Mouse (Mus musculus) G1E (cell line): ENCODE results near the gene Ferd3l. TPM values are rescaled to one million over a fixed set of nuclear protein-coding genes. Genes with fewer than 3 reads are reported as not detected.

Source experiments
- ATAC-seq: 2 replicates; pipeline ENCODE4 v1.8.0; 2016; ENCODE audit warnings: mild to moderate bottlenecking; ENCODE audit not compliant: insufficient number of reproducible peaks, poor library complexity, low FRiP score, severe bottlenecking; ENCODE audit errors: extremely low read depth
- DNase-seq: peaks from one replicate; pipeline ENCODE4 v3.0.0; 2012; ENCODE audit warnings: low spot score
- H3K27me3 ChIP-seq: 2 replicates; pipeline ENCODE4 v1.6.1; 2012; ENCODE audit warnings: mild to moderate bottlenecking, low read length, inconsistent platforms; ENCODE audit not compliant: insufficient read depth
- H3K36me3 ChIP-seq: replicated peaks from 2 replicates; pipeline ENCODE3; 2012; ENCODE audit warnings: mild to moderate bottlenecking, inconsistent platforms
- H3K4me1 ChIP-seq: 2 replicates; pipeline ENCODE4 v1.6.1; 2012; ENCODE audit warnings: low read depth, low read length, inconsistent platforms, mixed read lengths; ENCODE audit not compliant: insufficient read depth
- H3K4me3 ChIP-seq: 2 replicates; pipeline ENCODE4 v1.5.1; 2012; ENCODE audit warnings: low read depth, mild to moderate bottlenecking, inconsistent platforms, low read length, moderate library complexity, mixed read lengths
- H3K9me3 ChIP-seq: replicated peaks from 2 replicates; pipeline ENCODE4 v1.6.1; 2012; ENCODE audit warnings: inconsistent platforms
- CTCF ChIP-seq: IDR thresholded peaks from 2 replicates; pipeline ENCODE4 v1.5.1; 2012; ENCODE audit warnings: low read depth, low read length, inconsistent platforms, mixed read lengths
- GATA1 ChIP-seq: IDR thresholded peaks from 2 replicates; pipeline ENCODE4 v1.6.1; 2012; ENCODE audit warnings: borderline replicate concordance, low read length, inconsistent platforms, mixed read lengths
- GATA2 ChIP-seq: IDR thresholded peaks from 2 replicates; pipeline ENCODE4 v1.6.1; 2012; ENCODE audit warnings: low read depth, low read length, inconsistent platforms, borderline replicate concordance
- POLR2AphosphoS5 ChIP-seq: IDR thresholded peaks from 2 replicates; pipeline ENCODE4 v1.6.1; 2012; ENCODE audit warnings: low read depth, low read length, inconsistent platforms; ENCODE audit not compliant: insufficient replicate concordance
- TAL1 ChIP-seq: conservative IDR thresholded peaks from 2 replicates; pipeline ENCODE4 v1.6.1; 2012; ENCODE audit warnings: low read depth, low read length, inconsistent platforms, mixed read lengths
- polyA plus RNA-seq: library from polyadenylated mRNA; stranded (reverse); fragments of >175 nt; gene quantifications from 2 replicates; pipeline ENCODE4 v1.2.3, GENCODE M21; 2012
- total RNA-seq, 2 experiments: library from RNA; stranded (forward) in 1 of 2; stranded (reverse) in 1 of 2; fragments of 200-1000 nt in 1 of 2; fragments of >200 nt in 1 of 2; fragmentation: Nextera tagmentation in 1 of 2; gene quantifications; 2 replicates each; pipeline ENCODE4 v1.2.3; 2014 to 2017

The Ferd3l gene
- not detected in 2 replicates for total RNA-seq (2014; fragmentation: Nextera tagmentation)
- 0.16 TPM in 1 of 2 replicates, not detected in the other for total RNA-seq (2017)
- not detected in 2 replicates for polyA plus RNA-seq

DNA sequence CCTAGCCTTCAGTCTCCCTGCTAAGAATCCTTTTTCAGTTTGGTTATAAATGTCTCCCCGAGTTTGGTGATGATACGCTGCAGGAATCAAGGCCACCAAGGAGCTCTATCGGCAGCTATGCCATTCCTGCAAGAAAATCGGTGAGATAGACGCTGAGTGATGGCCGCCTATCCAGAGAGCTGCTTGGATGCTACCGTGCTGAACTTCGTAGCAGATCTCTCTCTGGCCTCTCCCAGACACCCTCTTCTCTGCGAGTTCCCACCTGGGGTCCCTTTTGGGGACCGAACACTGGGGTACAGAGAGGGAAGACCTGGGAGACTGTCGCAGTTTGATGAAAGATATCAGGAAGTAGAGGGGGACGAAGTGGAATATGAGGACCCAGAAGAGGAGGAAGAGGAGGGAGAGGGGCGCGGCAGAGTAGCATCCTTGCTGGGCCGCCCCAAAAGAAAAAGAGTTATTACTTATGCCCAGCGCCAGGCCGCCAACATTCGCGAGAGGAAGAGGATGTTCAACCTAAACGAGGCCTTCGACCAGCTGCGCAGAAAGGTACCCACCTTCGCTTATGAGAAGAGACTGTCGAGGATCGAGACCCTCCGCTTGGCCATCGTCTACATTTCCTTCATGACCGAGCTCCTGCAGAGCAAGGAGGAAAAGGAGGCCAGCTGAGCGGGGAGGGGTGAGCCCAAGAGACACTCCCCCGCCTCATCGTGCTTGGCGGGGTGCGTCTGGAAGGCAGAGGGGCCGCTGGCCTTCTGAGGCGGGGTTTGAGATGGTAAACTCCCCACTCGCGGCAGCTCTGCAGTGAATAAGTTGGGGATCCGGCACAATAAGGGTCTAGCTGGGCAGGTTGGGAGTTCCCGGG, at the start of gene Ferd3l:
Gene Ferd3l (plus strand): TSS at position 95 of the 862 bp plus-strand sequence.
- H3K4me3 ChIP-seq: no peak within 1 kb of the TSS
- H3K27me3 ChIP-seq: no peaks in the 10 kb centered on the region; the same call in 1 of the 2 replicates
- H3K9me3 ChIP-seq: peaks cover 12% of the 10 kb centered on the region
- H3K4me1 ChIP-seq: no peaks in the 10 kb centered on the region
- no peak for TF ChIP-seq GATA1
- no peak for TF ChIP-seq GATA2
- TF ChIP-seq TAL1: no peak
- TF ChIP-seq CTCF: no peak
- no peak for TF ChIP-seq POLR2AphosphoS5
- DNase-seq (no peak), ATAC-seq (no peak)
- H3K36me3 ChIP-seq: no peaks in the 10 kb centered on the region

GRCm38 (mm10) chr12:33893956-33894355, 34.3 kb upstream of the Ferd3l start:
- H3K27me3 ChIP-seq: no peaks in the 10 kb centered on the region
- no peak for TF ChIP-seq GATA1
- TF ChIP-seq GATA2: no peak
- TF ChIP-seq TAL1: no peak
- TF ChIP-seq CTCF: no peak
- no peak for TF ChIP-seq POLR2AphosphoS5
- peaks cover 9% of the 10 kb centered on the region for H3K9me3 ChIP-seq
- DNase-seq: no peak
- no peaks in the 10 kb centered on the region for H3K36me3 ChIP-seq
- H3K4me1 ChIP-seq: no peaks in the 10 kb centered on the region
- no peak for ATAC-seq
- H3K4me3 ChIP-seq: no peak overlapping the region

- no peak for TF ChIP-seq GATA2
- TF ChIP-seq CTCF: no peak
- TF ChIP-seq POLR2AphosphoS5: no peak
- TF ChIP-seq GATA1: no peak
- TF ChIP-seq TAL1: no peak
- no peak for ATAC-seq
Observed at GRCm38 (mm10) chr12:33894621-33895020, 33.6 kb upstream of the Ferd3l start.

DNA sequence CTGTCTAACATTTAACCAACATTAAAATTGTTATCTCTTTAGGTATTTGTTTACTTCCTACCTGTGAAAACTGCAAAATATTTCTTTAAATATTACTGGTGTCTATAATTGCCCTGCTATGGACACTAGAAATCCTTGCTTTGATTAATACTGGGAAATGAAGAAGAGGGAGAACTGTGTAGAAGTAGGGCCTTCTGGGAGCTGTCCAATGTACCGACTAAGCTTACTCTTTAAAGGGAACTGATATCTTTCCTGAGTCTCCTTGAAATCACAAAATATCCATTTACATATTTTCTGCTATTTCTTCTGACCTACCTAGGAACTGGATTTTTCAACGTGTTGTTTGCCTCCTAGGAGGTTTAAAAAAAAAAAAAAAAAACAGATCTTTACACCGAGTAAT, 1.5 kb upstream of the Ferd3l start:
- TF ChIP-seq CTCF (no peak), POLR2AphosphoS5 (no peak), GATA1 (no peak), TAL1 (no peak), GATA2 (no peak)
- DNase-seq: no peak
- no peaks in the 10 kb centered on the region for H3K4me1 ChIP-seq
- H3K36me3 ChIP-seq: no peaks in the 10 kb centered on the region
- ATAC-seq: no peak
- H3K27me3 ChIP-seq: no peaks in the 10 kb centered on the region; the same call in 1 of the 2 replicates
- no peak overlapping the region for H3K4me3 ChIP-seq
- H3K9me3 ChIP-seq: peaks cover 12% of the 10 kb centered on the region

More at GRCm38 (mm10) chr12:33894621-33895020, 33.6 kb upstream of the Ferd3l start:
- Histone ChIP-seq H3K4me3 (no peak overlapping the region), H3K9me3 (peaks cover 9% of the 10 kb centered on the region), H3K4me1 (no peaks in the 10 kb centered on the region), H3K27me3 (no peaks in the 10 kb centered on the region), H3K36me3 (no peaks in the 10 kb centered on the region)
- DNase-seq: no peak

- DNase-seq (no peak), ATAC-seq (no peak)
- Histone ChIP-seq H3K36me3 (no peaks in the 10 kb centered on the region), H3K27me3 (no peaks in the 10 kb centered on the region; the same call in 1 of the 2 replicates), H3K9me3 (peaks cover 12% of the 10 kb centered on the region), H3K4me1 (no peaks in the 10 kb centered on the region), H3K4me3 (no peak overlapping the region)
- no peak for TF ChIP-seq POLR2AphosphoS5
- no peak for TF ChIP-seq GATA2
- no peak for TF ChIP-seq CTCF
- no peak for TF ChIP-seq TAL1
- no peak for TF ChIP-seq GATA1
Observed at GRCm38 (mm10) chr12:33927334-33928098, 709 bp upstream of the Ferd3l start.

DNA sequence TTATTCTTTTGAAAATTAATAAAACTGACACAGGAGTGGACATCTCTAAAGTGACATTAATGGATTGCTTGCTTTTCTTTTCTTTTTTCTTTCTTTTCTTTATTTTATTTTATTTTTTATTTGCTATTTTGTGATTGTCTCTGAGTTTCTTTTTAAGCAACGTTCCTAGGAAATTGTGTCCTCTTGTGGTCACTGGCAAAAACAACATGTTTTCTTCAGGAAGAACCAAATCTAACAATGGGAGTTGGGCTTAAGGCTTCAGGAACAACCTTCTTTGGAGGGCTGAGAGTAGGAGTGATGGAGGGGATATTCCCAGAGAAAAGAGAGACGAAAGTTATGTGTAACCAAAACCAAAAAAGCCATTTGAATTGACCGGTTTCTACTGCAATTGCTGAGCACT, 24.6 kb downstream of the Ferd3l start:
- H3K36me3 ChIP-seq: no peaks in the 10 kb centered on the region
- DNase-seq (no peak), ATAC-seq (no peak)
- TF ChIP-seq GATA2: no peak
- no peak for TF ChIP-seq POLR2AphosphoS5
- no peak for TF ChIP-seq TAL1
- TF ChIP-seq GATA1: no peak
- TF ChIP-seq CTCF: no peak
- peaks cover 4% of the 10 kb centered on the region; the same call in 1 of the 2 replicates for H3K27me3 ChIP-seq
- peaks cover 32% of the 10 kb centered on the region for H3K9me3 ChIP-seq
- H3K4me1 ChIP-seq: no peaks in the 10 kb centered on the region
- H3K4me3 ChIP-seq: no peak overlapping the region
